Comparison of ENCODE assay signal across 8 mouse cellular contexts in genomic region chr11:69994401-69995090, GRCm38 (mm10). TPM values are rescaled to one million over a fixed set of nuclear protein-coding genes. Genes with fewer than 3 reads are reported as not detected.
A peak's percentile ranks its signal among the peaks of the same experiment; 100 is the strongest.
DNase-seq lines count a peak whose midpoint lies in the region; ATAC-seq and TF ChIP-seq lines count a peak whose summit lies in the region.

No protein-coding gene starts in this region.

- no peaks in the 10 kb centered on the region for H3K27me3 ChIP-seq in lung, embryonic 15.5 days
- H3K27me3 ChIP-seq in intestine, embryonic 15.5 days (replicated peaks), result no peaks in the 10 kb centered on the region
- no peaks in the 10 kb centered on the region for H3K27me3 ChIP-seq in neural tube, embryonic 12.5 days (replicated peaks)

- H3K4me2 ChIP-seq in lung, embryonic 15.5 days, result peak overlapping the region; percentile 38
- H3K4me2 ChIP-seq in intestine, embryonic 15.5 days (replicated peaks), result 0 out of 2 replicates have a peak overlapping the region, but pooled peaks have one; percentile 11
- peak overlapping the region; percentile 68; the same call in 1 of the 2 replicates for H3K4me2 ChIP-seq in neural tube, embryonic 12.5 days (replicated peaks)

- peaks cover 33% of the 10 kb centered on the region for H3K4me1 ChIP-seq in lung, embryonic 15.5 days
- H3K4me1 ChIP-seq in lung, adult 2 months (ENCODE audit: control insufficient read depth, insufficient read depth, low read length), result peaks cover 4% of the 10 kb centered on the region
- H3K4me1 ChIP-seq in intestine, embryonic 15.5 days (replicated peaks), result peaks cover 24% of the 10 kb centered on the region
- peaks cover 33% of the 10 kb centered on the region for H3K4me1 ChIP-seq in neural tube, embryonic 12.5 days

- TF ChIP-seq CTCF in gastrocnemius, adult 2 months (IDR thresholded peaks at IDR 0.05), result peak; percentile 1; the same call in 1 of the 2 replicates
- no peak for TF ChIP-seq CTCF in lung, adult 2 months (IDR thresholded peaks at IDR 0.05; ENCODE audit: insufficient read depth, low read length)

- 83% methylated on average over 11 of the region's 11 CpGs for WGBS in lung, embryonic 15.5 days
- WGBS in lung, adult 2 months, result 81% methylated on average over 11 of the region's 11 CpGs
- 84% methylated on average over 11 of the region's 11 CpGs for WGBS in intestine, embryonic 15.5 days
- WGBS in neural tube, embryonic 12.5 days, result 89% methylated on average over 11 of the region's 11 CpGs

- TF ChIP-seq POLR2A in lung, adult 2 months (IDR thresholded peaks at IDR 0.05; ENCODE audit: borderline replicate concordance, extremely low read depth, low read depth, low read length), result no peak

- no peaks in the 10 kb centered on the region for H3K9me3 ChIP-seq in lung, embryonic 15.5 days
- H3K9me3 ChIP-seq in intestine, embryonic 15.5 days, result no peaks in the 10 kb centered on the region
- no peaks in the 10 kb centered on the region for H3K9me3 ChIP-seq in neural tube, embryonic 12.5 days

- no peak overlapping the region for H3K9ac ChIP-seq in lung, embryonic 15.5 days
- no peak overlapping the region for H3K9ac ChIP-seq in intestine, embryonic 15.5 days
- H3K9ac ChIP-seq in neural tube, embryonic 12.5 days, result no peak overlapping the region

- intact Hi-C loops in gastrocnemius, adult 2 months (cut with DNase I), result loop anchor here (10.0 kb wide), 3 partner anchors 330 to 650 kb away; partner anchors contain the start of genes Cd68, Kdm6b, Mpdu1 and Rnf167
- intact Hi-C loops in gastrocnemius, postnatal 36 days (cut with DNase I), result loop anchor here (10.0 kb wide), 2 partner anchors 580 to 660 kb away; partner anchors contain the start of genes Eno3, Kdm6b and Pfn1

- peak overlapping the region; percentile 100 for H3K27ac ChIP-seq in gastrocnemius, adult 2 months
- no peak overlapping the region for H3K27ac ChIP-seq in lung, embryonic 15.5 days
- H3K27ac ChIP-seq in intestine, embryonic 15.5 days, result no peak overlapping the region
- no peak overlapping the region for H3K27ac ChIP-seq in neural tube, embryonic 12.5 days

- H3K36me3 ChIP-seq in lung, embryonic 15.5 days, result peaks cover 42% of the 10 kb centered on the region
- peaks cover 27% of the 10 kb centered on the region for H3K36me3 ChIP-seq in intestine, embryonic 15.5 days
- peaks cover 41% of the 10 kb centered on the region for H3K36me3 ChIP-seq in neural tube, embryonic 12.5 days

- no peak for DNase-seq in gastrocnemius, adult 2 months
- DNase-seq in gastrocnemius, postnatal 36 days, result no peak
- no peak for DNase-seq in lung, adult 2 months
- no peak for DNase-seq in embryo, embryonic 10 days (ENCODE audit: low spot score)

- H3K4me3 ChIP-seq in gastrocnemius, adult 2 months, result peak overlapping the region; percentile 98
- H3K4me3 ChIP-seq in lung, embryonic 15.5 days, result peak overlapping the region; percentile 97; the same call in 1 of the 2 replicates
- H3K4me3 ChIP-seq in lung, adult 2 months (replicated peaks; ENCODE audit: extremely low read depth, low read depth, low read length), result no peak overlapping the region
- H3K4me3 ChIP-seq in intestine, embryonic 15.5 days (replicated peaks), result no peak overlapping the region
- no peak overlapping the region for H3K4me3 ChIP-seq in neural tube, embryonic 12.5 days

- ATAC-seq in lung, embryonic 15.5 days (ENCODE audit: borderline replicate concordance, extremely low read depth, low FRiP score, low TSS enrichment), result no peak
- no peak for ATAC-seq in intestine, embryonic 15.5 days
- no peak for ATAC-seq in neural tube, embryonic 12.5 days (ENCODE audit: low FRiP score, low read depth)
- no peak for ATAC-seq in CD4-positive, CD25-positive, alpha-beta regulatory T cell, adult 4 months

RNA-seq across cellular contexts. Expression of gene Phf23, which starts 1.0 kb away (rescaled TPM):
- 10 to 100 TPM; 19.2 to 21.8 TPM for total RNA-seq in gastrocnemius, adult 2 months (2021)
- total RNA-seq in gastrocnemius, postnatal 36 days (2021), result 10 to 100 TPM; 12.6 to 16.5 TPM
- polyA plus RNA-seq in lung, embryonic 15.5 days (2015; fragmentation: Nextera tagmentation; extraction: Ambion mirVana), result 75.0 and 78.2 TPM in 2 replicates
- 15.0 and 22.9 TPM in 2 replicates for polyA plus RNA-seq in lung, adult 2 months (2012; rRNA removed)
- polyA plus RNA-seq in intestine, embryonic 15.5 days (2015; fragmentation: Nextera tagmentation; extraction: Ambion mirVana), result 58.6 and 61.3 TPM in 2 replicates
- 89.4 and 92.5 TPM in 2 replicates for polyA plus RNA-seq in neural tube, embryonic 12.5 days (2016; fragmentation: Nextera tagmentation; extraction: Ambion mirVana)
- polyA plus RNA-seq in CD4-positive, CD25-positive, alpha-beta regulatory T cell, adult 4 months (2017; shearing (Covaris generic)), result 10 to 100 TPM; 41.3 to 43.5 TPM

RNA-seq across cellular contexts. Expression of gene Gabarap, which starts 3.6 kb away (rescaled TPM):
- total RNA-seq in gastrocnemius, adult 2 months (2021), result 100 to 1,000 TPM; 194 to 232 TPM
- 100 to 1,000 TPM; 142 to 178 TPM for total RNA-seq in gastrocnemius, postnatal 36 days (2021)
- 453 and 455 TPM in 2 replicates for polyA plus RNA-seq in lung, embryonic 15.5 days (2015; fragmentation: Nextera tagmentation; extraction: Ambion mirVana)
- 333 and 615 TPM in 2 replicates for polyA plus RNA-seq in lung, adult 2 months (2012; rRNA removed)
- 529 and 559 TPM in 2 replicates for polyA plus RNA-seq in intestine, embryonic 15.5 days (2015; fragmentation: Nextera tagmentation; extraction: Ambion mirVana)
- polyA plus RNA-seq in neural tube, embryonic 12.5 days (2016; fragmentation: Nextera tagmentation; extraction: Ambion mirVana), result 577 and 592 TPM in 2 replicates
- polyA plus RNA-seq in CD4-positive, CD25-positive, alpha-beta regulatory T cell, adult 4 months (2017; shearing (Covaris generic)), result 100 to 1,000 TPM; 282 to 355 TPM

RNA-seq across cellular contexts. Expression of gene Dvl2, which starts 5.8 kb away (rescaled TPM):
- 1 to 10 TPM; 3.6 to 5.0 TPM for total RNA-seq in gastrocnemius, adult 2 months (2021)
- 1 to 10 TPM; 3.3 to 4.6 TPM for total RNA-seq in gastrocnemius, postnatal 36 days (2021)
- polyA plus RNA-seq in lung, embryonic 15.5 days (2015; fragmentation: Nextera tagmentation; extraction: Ambion mirVana), result 34.7 and 40.3 TPM in 2 replicates
- 16.7 and 20.8 TPM in 2 replicates for polyA plus RNA-seq in lung, adult 2 months (2012; rRNA removed)
- 30.5 and 31.8 TPM in 2 replicates for polyA plus RNA-seq in intestine, embryonic 15.5 days (2015; fragmentation: Nextera tagmentation; extraction: Ambion mirVana)
- 39.0 and 40.7 TPM in 2 replicates for polyA plus RNA-seq in neural tube, embryonic 12.5 days (2016; fragmentation: Nextera tagmentation; extraction: Ambion mirVana)
- polyA plus RNA-seq in CD4-positive, CD25-positive, alpha-beta regulatory T cell, adult 4 months (2017; shearing (Covaris generic)), result 1 to 10 TPM; 4.0 to 4.6 TPM

RNA-seq across cellular contexts. Expression of gene Elp5, which starts 12.2 kb away (rescaled TPM):
- 10 to 100 TPM; 33.0 to 45.2 TPM for total RNA-seq in gastrocnemius, adult 2 months (2021)
- 10 to 100 TPM; 29.0 to 34.6 TPM for total RNA-seq in gastrocnemius, postnatal 36 days (2021)
- 106 and 111 TPM in 2 replicates for polyA plus RNA-seq in lung, embryonic 15.5 days (2015; fragmentation: Nextera tagmentation; extraction: Ambion mirVana)
- polyA plus RNA-seq in lung, adult 2 months (2012; rRNA removed), result 38.5 and 53.8 TPM in 2 replicates
- polyA plus RNA-seq in intestine, embryonic 15.5 days (2015; fragmentation: Nextera tagmentation; extraction: Ambion mirVana), result 102 and 105 TPM in 2 replicates
- 129 and 131 TPM in 2 replicates for polyA plus RNA-seq in neural tube, embryonic 12.5 days (2016; fragmentation: Nextera tagmentation; extraction: Ambion mirVana)
- 10 to 100 TPM; 69.7 to 79.3 TPM for polyA plus RNA-seq in CD4-positive, CD25-positive, alpha-beta regulatory T cell, adult 4 months (2017; shearing (Covaris generic))

RNA-seq across cellular contexts. Expression of gene Ctdnep1, which starts 13.6 kb away (rescaled TPM):
- total RNA-seq in gastrocnemius, adult 2 months (2021), result 100 to 1,000 TPM; 217 to 261 TPM
- 100 to 1,000 TPM; 171 to 246 TPM for total RNA-seq in gastrocnemius, postnatal 36 days (2021)
- polyA plus RNA-seq in lung, embryonic 15.5 days (2015; fragmentation: Nextera tagmentation; extraction: Ambion mirVana), result 22.3 and 25.4 TPM in 2 replicates
- polyA plus RNA-seq in lung, adult 2 months (2012; rRNA removed), result 88.3 and 102 TPM in 2 replicates
- 23.2 and 26.3 TPM in 2 replicates for polyA plus RNA-seq in intestine, embryonic 15.5 days (2015; fragmentation: Nextera tagmentation; extraction: Ambion mirVana)
- polyA plus RNA-seq in neural tube, embryonic 12.5 days (2016; fragmentation: Nextera tagmentation; extraction: Ambion mirVana), result 23.0 and 24.3 TPM in 2 replicates
- polyA plus RNA-seq in CD4-positive, CD25-positive, alpha-beta regulatory T cell, adult 4 months (2017; shearing (Covaris generic)), result 10 to 100 TPM; 21.1 to 25.4 TPM

Comparison
In these comparisons a context has a peak if more than half of its experiments do, and no peak if none do; other contexts are left out.
1. H3K4me3 ChIP-seq: peak in gastrocnemius, adult 2 months (single experiment) and lung, embryonic 15.5 days (single experiment); none in lung, adult 2 months (single experiment), intestine, embryonic 15.5 days (single experiment) and neural tube, embryonic 12.5 days (single experiment).
2. H3K4me2 ChIP-seq: peak in every context shown above with its lines; median percentile 68 in neural tube, embryonic 12.5 days; 38 in lung, embryonic 15.5 days; 11 in intestine, embryonic 15.5 days.